Mouse (Mus musculus): ENCODE measurements around the gene Spryd3.

Gene Spryd3

DNA sequence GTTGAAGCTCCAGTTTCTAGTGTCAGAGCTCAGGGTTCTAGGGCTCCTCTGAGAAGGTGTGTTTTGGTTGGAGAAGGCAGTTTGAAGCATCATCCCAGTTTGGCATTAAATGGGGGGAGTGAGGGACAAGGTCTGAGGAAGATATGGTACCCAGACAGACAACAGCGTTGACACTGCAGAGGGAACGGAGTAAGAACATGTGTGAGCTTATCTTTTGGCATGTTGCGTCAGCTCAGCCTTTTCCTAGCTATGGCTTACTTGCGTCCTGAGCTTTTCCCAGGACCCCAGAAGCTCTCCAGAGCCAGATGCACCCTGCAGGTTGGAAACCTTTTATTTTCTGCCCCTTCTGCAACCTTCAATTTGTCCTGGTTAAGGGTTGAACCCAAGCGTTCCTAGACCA is 10.1 kb upstream of the Spryd3 start:
- no peak for DNase-seq

DNA sequence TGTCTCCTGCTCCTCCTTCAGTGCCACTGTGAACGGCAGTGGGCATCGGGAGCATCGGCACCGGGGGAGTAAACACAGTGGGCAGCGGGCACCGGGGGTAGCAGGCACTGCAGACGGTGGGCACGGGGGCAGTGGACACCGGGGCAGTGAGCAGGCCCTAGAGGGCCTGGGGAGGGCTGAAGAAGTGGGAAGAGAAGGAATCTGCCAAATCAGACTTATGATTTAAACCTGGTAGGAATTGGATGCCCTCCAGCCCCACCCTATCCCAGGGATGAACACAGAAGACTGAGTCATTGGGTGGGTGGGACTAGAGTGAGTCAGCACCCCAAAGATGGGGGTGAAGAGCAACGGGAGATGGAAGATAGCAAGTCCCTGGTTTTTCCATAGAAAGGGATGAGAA is 9.3 kb upstream of the Spryd3 start:
- DNase-seq: peak; percentile 41

DNA sequence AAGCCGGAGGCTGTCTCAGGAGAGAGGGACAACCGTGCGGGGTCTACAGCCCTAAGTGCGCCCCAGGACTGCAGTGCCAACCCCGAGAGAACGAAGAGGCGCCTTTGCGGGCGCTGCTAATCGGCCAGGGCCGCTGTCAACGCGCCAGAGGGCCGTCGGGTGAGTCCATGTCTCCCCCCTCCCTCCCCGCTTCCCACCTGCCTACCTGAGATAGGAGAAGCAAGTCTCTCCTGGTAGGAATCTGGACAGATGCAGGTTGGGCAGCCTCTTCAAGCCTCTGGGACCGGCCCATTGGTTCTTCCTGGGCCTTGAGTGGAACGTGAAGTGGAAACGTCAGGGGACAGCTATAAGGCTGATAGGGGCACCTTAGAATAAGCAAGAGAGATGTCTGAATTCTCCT is 8.7 kb upstream of the Spryd3 start:
- DNase-seq: no peak

DNA sequence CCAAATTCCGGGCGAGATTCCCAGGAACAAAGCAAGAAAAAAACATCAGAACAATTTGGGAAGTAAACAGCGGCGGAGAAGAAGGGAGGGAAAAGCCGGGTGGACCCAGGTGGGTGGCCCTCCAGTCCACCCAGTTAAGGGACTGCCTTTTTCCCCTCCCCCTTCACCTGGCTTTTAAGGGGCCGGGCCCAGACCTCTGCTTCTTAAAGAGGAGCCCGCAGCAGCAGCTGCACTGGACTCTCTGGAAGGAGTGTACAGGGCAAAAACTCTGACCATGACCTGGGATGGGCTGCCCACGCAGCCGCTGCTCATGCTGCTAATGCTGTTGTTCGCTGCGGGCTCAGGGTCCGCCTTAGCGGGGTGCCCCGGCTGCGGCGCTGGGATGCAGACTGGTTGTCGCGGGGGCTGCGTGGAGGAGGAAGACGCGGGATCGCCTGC is 8.3 kb upstream of the Spryd3 start, which contains the start of gene Igfbp6:
Igfbp6 (plus strand) TSS at position 89 of the 438 bp plus-strand sequence.
- DNase-seq: peak; percentile 50

DNA sequence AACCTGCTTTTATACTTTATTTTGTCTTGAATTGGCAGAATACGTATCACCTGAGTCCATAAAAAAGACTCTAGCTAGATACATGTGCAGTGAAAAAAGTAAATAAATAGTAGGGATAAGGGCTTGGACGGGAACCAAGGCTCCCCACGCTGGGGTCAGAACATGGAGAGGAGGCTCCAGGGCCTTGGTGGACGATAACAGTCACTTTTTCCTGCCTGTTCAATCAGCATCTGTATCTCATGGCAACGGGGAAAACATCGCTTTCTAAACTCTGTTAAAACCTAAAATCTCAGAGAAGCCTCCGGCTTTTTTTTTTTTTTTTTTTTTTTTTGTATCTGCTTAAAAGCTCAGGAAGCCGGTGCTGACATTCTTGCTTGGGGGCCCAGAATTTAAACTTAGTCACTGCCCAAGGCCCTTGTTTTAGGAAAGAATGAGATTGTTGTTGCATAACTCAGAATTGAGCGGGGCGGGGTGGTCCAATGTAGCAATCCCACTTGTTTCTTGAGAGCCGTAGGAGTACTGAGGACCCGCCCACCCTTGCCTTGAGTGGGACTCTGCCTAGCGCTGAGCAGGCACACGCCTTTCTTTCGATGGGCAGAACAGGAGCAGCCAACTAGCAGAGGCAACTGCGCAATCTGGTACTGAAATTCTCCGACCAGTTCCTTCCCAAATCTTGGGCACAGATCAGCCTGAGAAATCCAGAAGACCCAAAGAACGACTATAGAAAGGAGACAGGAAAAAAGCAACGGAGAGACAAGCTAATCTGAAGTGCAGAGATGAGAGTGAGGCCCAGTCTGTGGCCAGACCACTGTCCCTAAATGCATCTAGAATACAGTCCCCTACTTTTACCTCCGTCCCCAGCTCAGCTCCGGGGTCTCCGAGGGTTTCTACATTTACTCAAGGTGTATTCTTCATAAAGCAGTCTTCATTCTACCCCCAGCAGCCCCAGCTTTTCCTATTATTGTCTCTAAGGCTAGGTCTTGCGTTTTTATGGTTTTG is 7.2 kb upstream of the Spryd3 start:
- DNase-seq: peak; percentile 96

DNA sequence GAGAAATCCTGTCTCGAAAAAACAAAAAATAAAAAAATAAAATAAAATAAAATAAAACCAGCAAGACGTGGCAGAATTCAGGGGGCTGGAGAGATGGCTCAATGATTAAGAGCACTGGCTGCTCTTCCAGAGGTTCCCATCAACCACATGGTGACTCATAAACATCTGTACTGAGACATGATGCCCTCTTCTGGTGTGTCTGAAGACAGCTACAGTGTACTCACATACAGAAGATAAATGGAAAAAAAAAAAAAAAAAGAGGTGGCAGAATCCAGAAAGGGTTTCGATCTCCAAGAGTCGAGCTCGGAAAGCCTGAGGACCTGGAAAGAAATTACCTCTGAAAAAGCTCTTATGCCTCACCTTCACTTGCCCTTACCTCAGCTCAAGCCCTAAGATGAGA is 5.1 kb upstream of the Spryd3 start:
- DNase-seq: no peak

DNA sequence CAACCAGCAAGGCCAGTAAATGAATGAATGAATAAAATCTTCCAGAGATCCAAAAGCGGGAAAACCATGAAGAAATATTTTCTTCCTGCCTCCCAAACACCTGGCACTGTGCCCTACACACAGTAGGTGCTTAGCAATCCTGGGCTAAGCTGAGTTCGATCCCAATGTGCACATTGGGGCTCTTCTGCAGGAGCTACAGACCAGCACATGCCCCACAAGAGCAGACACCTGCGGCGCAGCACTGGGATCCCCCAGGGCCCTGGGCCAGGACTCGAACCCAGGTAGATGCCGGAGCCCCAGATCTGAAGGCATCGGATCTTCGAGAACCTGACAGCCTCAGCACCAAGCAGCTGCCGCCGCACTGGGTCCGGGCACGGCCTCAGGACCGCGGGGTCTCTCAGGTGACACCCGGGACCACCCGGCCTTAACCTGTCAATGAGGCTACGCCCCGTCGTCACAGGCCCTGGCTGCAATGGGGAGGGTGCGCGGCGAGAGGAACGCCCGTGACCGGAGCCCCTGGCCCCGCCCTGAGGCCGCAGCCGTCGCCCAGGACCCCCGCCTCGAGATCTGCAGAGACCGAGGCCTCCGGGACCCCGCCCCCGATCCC is 409 bp downstream of the Spryd3 start:
- no peak for DNase-seq

DNA sequence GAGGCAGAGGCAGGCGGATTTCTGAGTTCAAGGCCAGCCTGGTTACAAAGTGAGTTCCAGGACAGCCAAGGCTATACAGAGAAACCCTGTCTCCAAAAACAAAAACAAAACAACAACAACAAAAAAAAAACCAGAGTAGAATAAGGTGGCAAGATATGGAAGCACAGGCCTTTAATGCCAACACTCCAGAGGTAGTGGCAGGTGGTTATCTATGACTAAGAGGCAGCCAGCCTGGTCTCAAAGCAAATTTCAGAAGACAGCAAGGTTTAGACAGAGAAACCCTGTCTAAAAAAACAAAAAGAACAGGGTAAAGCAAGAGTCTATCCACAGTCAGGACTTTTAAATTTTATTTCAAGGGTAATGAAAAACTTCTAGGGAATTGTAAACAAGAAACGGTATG is 1.3 kb downstream of the Spryd3 start:
- DNase-seq: no peak

DNA sequence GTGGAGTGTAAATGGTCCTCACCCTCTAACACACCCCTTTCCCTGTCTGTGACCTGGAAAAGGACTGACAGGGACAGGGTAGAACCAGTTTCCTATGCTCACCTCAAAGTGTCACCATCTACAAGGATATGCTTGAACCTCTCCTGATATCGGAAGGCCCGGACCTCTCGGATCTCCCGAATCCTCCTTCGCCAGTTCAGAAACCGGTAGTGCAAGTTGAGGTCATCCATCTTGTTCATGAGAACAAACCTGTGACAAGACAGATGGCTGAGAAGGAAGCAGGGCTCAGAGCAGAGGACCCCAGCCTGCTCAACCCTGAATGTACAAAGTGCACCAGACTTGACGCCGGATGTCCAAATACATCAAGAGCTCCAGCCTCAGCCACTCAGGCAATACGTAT is 2.7 kb downstream of the Spryd3 start:
- no peak for DNase-seq

DNA sequence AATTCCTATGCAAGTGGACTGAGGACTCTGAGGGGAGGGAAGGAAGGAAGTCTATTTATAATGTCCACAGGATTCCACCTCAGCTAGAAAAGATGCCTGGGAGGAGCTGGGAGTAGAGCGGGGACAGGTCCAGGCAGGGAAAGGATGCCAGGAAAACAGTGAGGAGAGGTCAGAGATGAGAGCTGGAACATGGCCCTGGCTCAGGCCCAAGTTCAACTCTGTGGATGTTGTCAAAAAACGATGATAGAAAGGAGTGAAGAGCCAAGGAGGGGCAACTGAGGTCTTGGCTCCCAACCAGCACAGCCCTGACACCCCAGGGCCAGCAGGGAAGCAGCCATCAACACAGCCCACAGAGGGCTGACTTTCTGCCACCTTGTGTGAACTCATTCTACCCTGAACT is 9.7 kb downstream of the Spryd3 start:
- DNase-seq: peak; percentile 57

DNA sequence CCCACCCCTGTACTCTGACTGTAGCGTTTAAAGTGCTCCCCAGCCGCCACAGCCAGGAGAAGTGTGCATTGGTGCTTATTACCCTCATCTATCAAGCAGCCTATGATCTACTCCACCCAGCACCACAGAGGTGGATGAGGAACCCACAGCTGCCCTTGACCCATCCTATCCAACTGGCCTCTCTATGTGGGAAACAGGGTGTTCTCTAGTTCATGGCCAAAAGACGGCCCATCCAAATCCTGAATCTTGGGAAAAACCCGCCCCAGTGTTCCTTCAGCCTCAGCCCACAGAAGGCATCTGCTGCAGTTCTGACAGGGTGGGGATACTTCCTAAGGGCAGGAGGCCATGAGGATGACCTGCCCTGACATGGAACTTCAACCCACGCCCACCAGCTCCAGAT is 15.5 kb downstream of the Spryd3 start:
- DNase-seq: no peak

DNA sequence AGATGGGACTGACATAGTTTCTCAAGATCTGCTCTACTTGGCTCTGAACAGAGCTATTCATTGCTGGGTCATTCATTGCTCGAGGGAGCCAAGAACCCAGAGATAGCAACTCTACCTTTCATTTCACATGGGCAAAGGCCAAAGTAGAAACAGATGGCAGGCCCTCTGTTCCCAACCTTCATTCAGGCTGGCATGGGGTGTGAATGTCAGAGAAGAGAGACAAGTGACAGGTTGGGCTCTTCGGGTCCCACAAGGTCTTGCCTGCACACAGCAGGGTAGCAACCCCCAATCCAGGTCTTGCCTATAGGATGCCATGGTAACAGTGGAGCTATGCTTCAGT is 16.2 kb downstream of the Spryd3 start:
- no peak for DNase-seq

DNA sequence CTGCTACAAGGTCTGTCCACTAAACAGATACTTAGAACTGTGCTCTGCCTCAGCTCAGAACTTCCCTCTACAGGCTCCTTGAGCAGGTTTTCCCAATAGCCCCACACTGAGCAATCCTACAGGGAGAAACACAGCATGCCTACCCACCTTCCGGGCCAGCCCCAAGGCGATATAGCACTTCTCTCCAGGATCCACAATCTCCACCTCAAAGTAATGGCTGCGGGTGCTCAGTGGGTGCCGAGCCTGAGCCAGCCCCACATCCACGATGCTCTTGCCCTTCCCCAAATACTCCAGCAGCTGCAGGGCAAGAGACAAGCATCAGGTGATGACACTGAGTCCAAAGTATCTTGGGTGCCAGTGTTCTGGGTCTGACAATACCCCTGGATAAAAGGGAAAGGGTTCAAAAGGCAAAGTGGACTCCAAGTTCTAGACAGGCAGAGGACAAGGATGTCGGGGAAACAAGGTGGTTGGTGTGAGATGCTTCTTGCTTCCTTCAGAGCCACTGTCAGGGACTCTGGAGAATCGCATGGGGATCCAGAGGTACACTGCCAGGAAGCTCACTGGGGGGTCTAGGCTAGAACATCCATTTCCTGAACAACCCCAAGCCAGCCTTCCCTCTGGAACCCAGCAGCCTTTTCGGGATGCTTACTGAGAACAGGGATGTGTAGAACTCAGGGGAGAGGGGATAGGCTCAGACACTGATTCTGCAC is 16.8 kb downstream of the Spryd3 start:
- no peak for DNase-seq

DNA sequence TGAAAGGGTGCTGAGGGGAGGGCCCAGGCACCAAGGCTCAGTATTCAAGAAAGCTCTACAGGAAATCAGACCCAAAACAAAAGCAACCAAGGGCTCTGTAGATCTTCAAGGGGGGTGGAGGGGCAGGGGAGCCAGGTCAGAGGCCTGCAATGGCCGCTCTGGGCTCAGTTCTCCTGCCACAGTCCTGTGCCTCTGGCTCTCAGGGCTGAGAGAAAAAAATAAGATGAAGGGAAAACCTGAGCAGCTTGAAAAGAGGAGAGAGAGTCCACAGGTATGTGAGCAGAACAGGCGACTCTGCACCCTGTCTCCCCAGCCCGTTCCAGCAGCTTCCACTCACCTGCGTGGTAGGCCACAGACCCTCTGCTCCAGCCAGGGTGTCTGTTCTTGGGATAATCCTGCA is 17.4 kb downstream of the Spryd3 start:
- DNase-seq: no peak

DNA sequence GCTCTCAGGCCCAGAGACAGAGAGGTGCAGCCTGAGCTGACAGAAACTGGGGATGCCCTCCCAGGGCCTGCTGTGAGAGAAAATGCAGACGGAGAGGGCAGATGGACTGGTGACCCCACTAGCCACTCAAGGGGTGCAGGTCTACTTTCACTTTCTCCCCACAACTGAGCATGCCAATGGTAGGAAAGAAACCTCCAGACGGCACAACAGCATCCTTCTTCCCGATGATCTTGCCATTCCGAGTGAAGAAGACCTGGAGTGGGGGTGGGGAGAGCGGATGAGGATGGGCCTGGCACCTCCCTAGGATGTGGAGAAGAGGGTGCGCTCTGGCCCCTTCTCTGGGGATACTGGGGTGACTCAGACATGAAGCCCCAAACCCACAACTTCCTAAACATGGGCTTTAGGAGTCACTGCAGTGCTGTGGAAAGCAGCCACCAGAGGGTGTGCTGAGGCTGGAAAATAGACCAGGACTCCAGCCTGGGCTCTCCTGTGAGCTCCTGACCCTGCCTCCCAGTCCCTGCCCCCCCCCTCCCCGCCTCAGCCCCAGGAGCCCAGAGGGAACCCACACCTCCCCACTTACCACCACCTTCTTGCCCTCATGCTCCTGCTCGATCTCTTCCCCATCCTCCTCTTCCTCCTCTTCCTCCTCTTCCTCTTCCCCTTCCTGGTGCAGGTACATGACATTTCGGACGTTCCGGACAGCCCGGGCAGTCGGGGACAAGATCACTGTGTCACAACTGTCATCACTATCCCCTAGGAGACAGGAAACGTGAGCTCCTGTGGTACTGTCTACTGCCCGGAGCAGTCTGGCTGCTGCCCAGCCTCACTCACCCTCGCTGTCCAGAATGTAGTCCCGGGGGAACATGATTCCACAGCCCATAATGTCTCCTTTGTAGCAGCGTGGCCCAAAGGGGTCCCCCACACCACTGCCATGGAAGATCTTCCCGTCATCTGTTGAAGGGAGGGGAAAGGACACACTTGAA is 18.3 kb downstream of the Spryd3 start:
- DNase-seq: peak; percentile 70

DNA sequence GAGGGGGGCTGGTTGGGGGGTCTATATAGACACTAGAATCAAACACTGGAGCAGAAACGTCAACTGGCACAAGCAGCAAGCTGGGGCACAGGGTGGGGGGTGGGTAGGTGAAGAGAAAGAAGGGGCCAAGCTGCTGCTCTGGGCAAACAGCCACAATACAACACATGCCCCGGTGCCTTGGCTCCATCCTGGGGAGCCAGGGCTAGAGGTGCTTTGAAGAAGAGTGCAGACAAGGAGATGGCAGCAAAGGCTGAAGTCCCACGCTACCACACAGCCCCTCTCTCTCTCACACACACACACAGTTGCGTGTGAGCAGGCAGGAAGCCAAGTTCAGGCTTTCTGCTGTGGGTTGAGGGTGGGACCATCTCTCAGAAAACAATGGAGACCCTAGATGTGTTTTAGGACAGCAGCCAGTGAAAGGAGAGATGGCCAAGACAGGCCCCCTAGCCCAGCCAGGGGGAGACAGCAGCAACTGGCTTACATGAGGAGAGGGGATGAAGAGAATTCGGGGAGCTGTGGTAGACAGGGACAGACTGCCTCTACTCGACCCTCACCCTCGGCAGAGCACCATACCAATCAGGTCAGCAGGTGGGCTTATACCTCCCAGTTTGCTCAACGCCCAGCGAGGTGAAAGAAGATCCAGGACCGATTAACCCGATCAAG is 19.1 kb downstream of the Spryd3 start:
- no peak for DNase-seq

DNA sequence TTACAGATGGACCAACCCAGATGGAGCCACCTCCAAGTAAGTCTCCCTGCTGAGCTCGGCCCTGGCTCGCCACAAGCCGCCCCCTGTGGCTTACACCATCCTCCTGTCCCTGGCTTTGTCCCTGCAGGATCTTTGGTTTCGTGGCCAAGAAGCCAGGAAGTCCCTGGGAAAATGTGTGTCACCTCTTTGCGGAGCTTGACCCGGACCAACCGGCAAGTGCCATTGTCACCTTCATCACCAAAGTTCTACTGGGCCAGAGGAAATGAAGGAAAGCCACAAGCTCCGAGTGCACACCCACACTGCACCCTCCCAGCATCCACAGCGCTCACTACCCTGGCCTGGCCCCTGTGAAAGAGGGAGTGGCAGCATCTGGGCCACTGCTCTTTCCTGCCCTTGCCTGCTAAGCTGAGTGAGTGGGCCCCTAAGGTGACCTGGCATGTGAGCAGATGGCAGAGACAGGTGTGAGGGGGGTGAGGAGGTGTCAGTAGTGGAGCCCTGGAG is 20.3 kb downstream of the Spryd3 start:
- no peak for DNase-seq

DNA sequence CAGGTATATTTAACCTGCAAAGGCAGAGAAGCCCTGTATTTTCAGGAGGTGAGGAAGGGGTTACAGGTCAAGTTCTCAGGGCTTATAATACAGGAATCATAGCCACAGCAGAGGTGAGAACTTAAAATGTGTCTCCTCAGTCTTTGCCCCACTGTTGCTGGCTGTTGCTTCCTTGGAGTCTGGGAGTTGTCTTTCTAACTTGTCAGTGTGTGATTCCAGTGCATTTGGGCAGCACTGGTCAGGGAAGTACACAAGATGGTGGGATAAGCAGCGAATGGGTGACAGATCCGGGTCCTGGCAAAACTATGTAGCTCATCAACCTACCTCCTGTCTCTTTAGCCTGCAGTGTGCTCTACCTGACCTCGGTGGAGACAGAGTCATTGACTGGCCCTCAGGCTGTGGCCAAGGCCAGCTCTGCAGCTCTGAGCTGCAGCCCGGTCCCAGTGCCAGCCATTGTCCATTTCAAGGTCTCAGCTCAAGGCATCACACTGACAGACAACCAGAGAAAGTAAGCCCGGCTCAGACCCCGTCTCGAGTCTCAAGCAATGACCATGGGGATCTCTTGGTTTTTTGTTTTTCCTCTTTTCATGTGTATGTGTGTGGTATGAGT is 21.3 kb downstream of the Spryd3 start:
- DNase-seq: no peak

DNA sequence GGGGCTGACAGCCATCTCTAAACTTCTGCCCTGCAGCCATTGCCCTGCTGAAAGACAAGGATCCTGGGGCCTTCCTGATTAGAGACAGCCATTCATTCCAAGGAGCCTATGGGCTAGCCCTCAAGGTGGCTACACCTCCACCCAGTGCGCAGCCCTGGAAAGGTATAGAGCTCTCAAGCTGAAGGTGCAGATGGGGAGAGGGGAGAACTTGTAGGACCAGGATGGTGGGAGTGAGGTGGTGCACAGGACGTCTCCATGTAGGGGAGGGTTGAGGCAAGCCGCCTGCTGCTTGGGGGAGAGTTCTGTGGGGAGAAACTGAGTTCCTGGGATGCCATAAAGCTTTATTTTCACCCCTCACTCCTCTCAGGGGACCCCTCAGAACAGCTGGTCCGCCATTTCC is 22.4 kb downstream of the Spryd3 start:
- no peak for DNase-seq

DNA sequence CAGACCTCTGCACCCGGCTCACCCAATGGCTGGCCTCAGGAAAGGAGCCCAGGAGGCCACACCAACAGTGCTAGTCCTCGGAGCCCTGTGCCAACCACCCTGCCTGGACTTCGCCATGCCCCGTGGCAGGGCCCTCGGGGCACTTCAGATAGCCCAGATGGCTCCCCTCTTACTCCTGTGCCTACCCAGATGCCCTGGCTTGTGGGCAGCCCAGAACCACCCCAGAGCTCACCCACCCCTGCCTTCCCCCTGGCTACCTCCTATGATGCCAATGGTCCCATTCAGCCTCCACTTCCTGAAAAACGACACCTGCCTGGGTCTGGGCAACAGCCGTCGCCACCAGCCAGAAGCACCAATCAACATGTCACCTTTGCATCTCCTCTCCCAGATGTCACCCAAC is 23.2 kb downstream of the Spryd3 start:
- no peak for DNase-seq

DNA sequence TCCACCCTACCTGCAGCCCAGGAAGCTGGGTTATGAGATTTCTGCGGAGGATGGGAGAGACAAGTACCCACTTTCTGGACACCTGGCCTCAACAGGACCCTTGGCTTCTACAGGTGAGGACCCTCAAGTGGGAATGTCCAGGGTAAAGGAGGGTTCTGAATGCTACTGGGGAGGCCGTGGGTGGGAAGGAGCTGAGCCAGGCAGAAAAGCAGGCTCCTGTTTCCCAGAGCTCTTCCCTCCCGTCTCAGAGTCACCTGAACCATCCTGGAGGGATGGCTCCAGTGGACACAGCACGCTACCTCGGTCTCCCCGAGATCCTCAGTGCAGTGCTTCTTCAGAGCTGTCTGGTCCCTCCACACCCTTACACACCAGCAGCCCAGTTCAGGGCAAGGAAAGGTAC is 23.9 kb downstream of the Spryd3 start:
- DNase-seq: no peak
